Mouse (Mus musculus) bone marrow macrophage, adult 2 months (primary cell): ENCODE data around the gene Cryzl2. TPM values are rescaled to one million over a fixed set of nuclear protein-coding genes. Genes with fewer than 3 reads are reported as not detected.
A peak's percentile ranks its signal among the peaks of the same experiment; 100 is the strongest.

Source experiments
- H3K27ac ChIP-seq: 2 replicates; pipeline ENCODE4 v1.5.1; 2012; ENCODE audit warnings: low read depth, low read length; ENCODE audit not compliant: insufficient read depth
- H3K4me1 ChIP-seq: 2 replicates; pipeline ENCODE4 v1.6.1; 2012; ENCODE audit warnings: low read length; ENCODE audit not compliant: control insufficient read depth, insufficient read depth
- H3K4me3 ChIP-seq: 2 replicates; pipeline ENCODE4 v1.5.1; 2012; ENCODE audit warnings: mild to moderate bottlenecking, low read length, moderate library complexity; ENCODE audit not compliant: insufficient read depth
- CTCF ChIP-seq: IDR thresholded peaks from 2 replicates; pipeline ENCODE4 v1.5.1; 2012; ENCODE audit warnings: low read depth, mild to moderate bottlenecking, low read length, moderate library complexity
- POLR2A ChIP-seq: IDR thresholded peaks from 2 replicates; pipeline ENCODE4 v1.6.1; 2012; ENCODE audit warnings: mild to moderate bottlenecking, low read depth, low read length, borderline replicate concordance
- polyA plus RNA-seq: library from polyadenylated mRNA; stranded (reverse); fragments of >200 nt; gene quantifications from 2 replicates; pipeline ENCODE4 v1.2.4, GENCODE M21; 2012; ENCODE audit not compliant: missing spikeins, insufficient read depth, insufficient read length

The Cryzl2 gene
- polyA plus RNA-seq, result 8.8 and 9.9 TPM in 2 replicates

DNA sequence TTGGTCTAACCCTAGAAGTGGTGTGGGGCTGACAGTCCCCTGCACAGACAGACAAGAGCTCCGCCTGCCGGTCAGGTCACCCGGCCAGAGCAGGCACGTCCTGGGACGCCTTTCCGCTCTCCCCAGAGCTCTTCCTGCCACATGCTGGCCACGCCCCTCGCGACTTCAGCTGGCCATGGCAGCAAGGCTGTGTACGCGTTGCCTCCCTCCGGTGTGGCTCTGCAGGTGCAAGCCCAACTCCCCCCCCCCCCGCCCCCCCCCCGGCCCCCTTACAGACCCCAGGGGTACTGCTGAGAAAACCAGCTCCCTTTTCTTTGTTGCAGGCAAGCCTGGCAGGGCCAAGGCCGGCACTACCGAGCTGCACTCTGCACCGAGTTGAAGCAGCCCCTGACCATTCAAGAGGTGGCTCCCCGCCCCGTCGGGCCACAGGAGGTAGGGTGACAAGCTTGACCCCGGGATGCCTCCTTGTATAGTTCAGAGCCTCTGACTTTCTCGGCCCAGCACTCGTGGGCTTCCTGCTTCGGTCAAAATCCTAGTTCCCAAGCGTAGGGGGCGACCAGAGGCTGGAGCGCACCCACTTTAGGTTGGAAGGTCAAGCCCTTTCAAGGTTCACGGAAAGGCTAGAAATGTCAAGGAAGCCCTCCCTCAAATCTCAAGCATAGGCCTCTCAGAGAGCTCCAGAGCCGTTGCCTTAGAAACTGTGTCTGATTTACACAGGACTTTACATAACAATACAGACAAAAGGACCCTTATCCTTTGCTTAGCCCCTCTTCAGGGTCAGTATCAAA, at the start of gene Cryzl2:
Gene Cryzl2, plus strand, starts transcription at position 157 of the 788 bp plus-strand sequence.
- no peak within 1 kb of the TSS for H3K27ac ChIP-seq

GRCm38 (mm10) chr1:157409648-157410047, 48.7 kb upstream of the Cryzl2 start:
- Histone ChIP-seq H3K4me3 (no peak overlapping the region), H3K27ac (no peak overlapping the region), H3K4me1 (peaks cover 5% of the 10 kb centered on the region)
- no peak for TF ChIP-seq POLR2A
- TF ChIP-seq CTCF, result no peak

More for the DNA sequence above, at the start of gene Cryzl2:
- Histone ChIP-seq H3K4me1 (0 out of 2 replicates have a peak, but pooled peaks cover 2% of the 10 kb centered on the region), H3K4me3 (no peak within 1 kb of the TSS)
- TF ChIP-seq POLR2A (no peak), CTCF (no peak)

DNA sequence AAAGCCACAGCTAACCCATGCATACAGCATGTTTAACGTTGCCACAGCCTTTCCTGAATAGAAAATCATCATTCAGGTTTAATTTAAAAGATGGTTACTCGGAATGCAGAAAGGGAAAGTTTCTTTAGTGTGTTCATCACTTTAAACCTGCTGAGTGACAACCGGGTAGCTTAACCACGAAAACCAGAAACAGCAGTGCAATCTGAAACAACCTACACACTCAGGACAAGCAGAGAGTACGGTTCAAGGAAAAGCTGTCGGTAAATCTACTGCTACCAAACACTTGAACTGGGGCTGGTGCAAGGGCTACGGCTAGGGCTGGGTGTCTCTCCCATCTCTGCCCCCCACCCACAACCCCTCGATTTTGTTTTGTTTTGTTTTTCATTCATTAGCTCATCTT, 47.4 kb upstream of the Cryzl2 start:
- H3K27ac ChIP-seq, result no peak overlapping the region
- TF ChIP-seq POLR2A, result no peak
- TF ChIP-seq CTCF, result no peak
- peaks cover 10% of the 10 kb centered on the region for H3K4me1 ChIP-seq
- peak overlapping the region; percentile 86 for H3K4me3 ChIP-seq

DNA sequence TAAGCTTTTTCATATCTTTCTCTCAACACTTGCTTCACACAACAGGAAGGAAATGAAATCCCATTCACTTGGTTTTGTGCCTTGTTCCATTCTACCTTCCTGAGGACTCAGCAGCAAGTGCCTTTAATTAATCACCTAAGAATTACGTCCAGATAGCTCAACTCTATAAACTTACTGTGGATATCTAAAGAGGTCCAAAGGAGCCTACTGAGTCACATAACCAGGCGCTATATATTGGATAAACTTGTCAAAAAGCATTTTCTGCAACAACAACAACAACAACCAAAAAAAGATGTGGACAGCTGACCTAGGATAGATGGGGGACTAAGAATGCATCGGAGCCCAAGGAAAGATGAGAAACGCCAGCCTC, 47.1 kb upstream of the Cryzl2 start:
- H3K27ac ChIP-seq, result no peak overlapping the region
- peaks cover 12% of the 10 kb centered on the region for H3K4me1 ChIP-seq
- H3K4me3 ChIP-seq, result peak overlapping the region; percentile 86
- TF ChIP-seq POLR2A (no peak), CTCF (no peak)

GRCm38 (mm10) chr1:157411711-157412380, 46.5 kb upstream of the Cryzl2 start:
- Histone ChIP-seq H3K27ac (peak overlapping the region; percentile 45; the same call in 1 of the 2 replicates), H3K4me1 (peaks cover 15% of the 10 kb centered on the region), H3K4me3 (peak overlapping the region; percentile 86)
- TF ChIP-seq POLR2A (no peak), CTCF (no peak)

- peaks cover 13% of the 10 kb centered on the region for H3K4me1 ChIP-seq
- H3K4me3 ChIP-seq, result peak within 1 kb of the TSS; percentile 86
- peak within 1 kb of the TSS; percentile 45; the same call in 1 of the 2 replicates for H3K27ac ChIP-seq
- no peak for TF ChIP-seq POLR2A
- no peak for TF ChIP-seq CTCF
These were observed 45.7 kb upstream of the Cryzl2 start, which contains the start of gene Rasal2 for GRCm38 (mm10) chr1:157412454-157413369. Rasal2 (minus strand) TSS chr1:157412595.

DNA sequence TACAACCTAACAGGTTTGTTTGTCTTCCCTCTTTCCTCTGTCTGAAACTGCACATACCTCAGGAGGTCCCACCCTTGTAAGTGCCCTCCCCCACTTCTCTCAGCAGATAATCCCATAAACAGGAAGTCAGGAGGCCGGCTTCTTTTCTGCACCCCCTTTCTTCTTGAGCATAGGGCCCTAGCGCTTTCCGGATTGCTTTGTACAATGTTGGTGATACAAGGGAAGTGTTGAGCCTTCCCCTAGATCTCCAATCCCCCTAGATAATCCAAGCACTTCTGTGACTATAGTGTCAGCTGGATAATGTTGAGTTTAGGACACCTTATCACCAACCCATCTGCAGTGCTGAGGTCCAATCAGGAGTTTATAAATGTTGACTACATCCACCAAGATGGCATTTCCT, 42.6 kb upstream of the Cryzl2 start:
- H3K4me3 ChIP-seq, result no peak overlapping the region
- TF ChIP-seq CTCF (no peak), POLR2A (no peak)
- H3K27ac ChIP-seq, result no peak overlapping the region
- peaks cover 13% of the 10 kb centered on the region for H3K4me1 ChIP-seq

- TF ChIP-seq CTCF, result no peak
- TF ChIP-seq POLR2A, result no peak
- Histone ChIP-seq H3K4me3 (no peak overlapping the region), H3K4me1 (peaks cover 10% of the 10 kb centered on the region), H3K27ac (no peak overlapping the region)
These were observed 41.7 kb upstream of the Cryzl2 start for GRCm38 (mm10) chr1:157416628-157417027.

DNA sequence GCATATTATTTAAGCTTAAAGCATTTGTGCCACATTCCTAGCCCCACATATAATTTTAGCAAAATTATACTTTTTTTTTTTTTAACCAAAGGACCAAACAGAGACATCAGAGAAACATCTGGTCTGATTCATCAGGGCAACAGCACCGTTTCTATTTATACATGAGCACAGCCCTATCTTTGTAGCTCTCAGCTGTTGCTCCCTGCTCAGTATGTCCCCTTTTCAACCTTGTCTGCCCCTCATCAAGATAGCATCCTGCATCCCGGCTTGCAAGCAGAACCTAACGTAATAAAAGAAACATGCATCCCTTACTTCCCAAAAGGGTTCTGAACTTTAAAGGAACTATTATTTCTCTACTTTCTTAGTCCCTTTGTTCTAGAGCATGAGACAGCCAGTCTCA, 41.0 kb upstream of the Cryzl2 start:
- H3K4me1 ChIP-seq, result peaks cover 10% of the 10 kb centered on the region
- H3K27ac ChIP-seq, result no peak overlapping the region
- no peak overlapping the region for H3K4me3 ChIP-seq
- no peak for TF ChIP-seq CTCF
- no peak for TF ChIP-seq POLR2A

DNA sequence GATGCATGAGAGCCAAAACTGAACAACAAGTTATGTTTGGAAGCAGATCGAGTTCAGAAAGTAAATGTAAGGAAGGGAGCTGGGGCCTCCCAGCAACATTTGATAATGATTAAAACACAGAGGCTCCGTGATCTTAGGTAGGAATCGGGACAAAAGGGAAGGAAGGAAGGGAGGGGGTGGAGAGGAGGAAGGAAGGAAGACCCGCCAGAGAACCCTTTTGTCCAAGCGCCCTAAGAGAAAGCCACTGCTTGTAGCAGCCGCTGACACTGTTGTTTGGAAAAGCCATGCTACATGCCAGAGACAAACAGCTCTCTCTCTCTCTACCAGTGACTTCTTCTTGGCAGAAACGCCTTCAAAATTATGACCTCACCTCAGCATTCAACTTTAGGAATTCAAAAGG, 40.5 kb upstream of the Cryzl2 start:
- H3K4me1 ChIP-seq, result peaks cover 10% of the 10 kb centered on the region
- no peak overlapping the region for H3K4me3 ChIP-seq
- no peak overlapping the region for H3K27ac ChIP-seq
- no peak for TF ChIP-seq CTCF
